Mouse (Mus musculus) thymus, adult 2 months (tissue): ENCODE data around the gene Ggcx.

Experiments
- CTCF ChIP-seq: fragments of 200-500 bp; IDR thresholded peaks from 2 replicates; pipeline ENCODE4 v1.5.1; 2012; ENCODE audit warnings: mild to moderate bottlenecking, control low read depth, low read length, moderate library complexity, borderline replicate concordance; ENCODE audit not compliant: control insufficient read depth, poor library complexity, insufficient read depth; ENCODE audit errors: extremely low read depth
- POLR2A ChIP-seq: fragments of 200-500 bp; IDR thresholded peaks from 2 replicates; pipeline ENCODE4 v1.6.1; 2012; ENCODE audit warnings: mild to moderate bottlenecking, low read length, control low read depth, moderate library complexity; ENCODE audit not compliant: control insufficient read depth, poor library complexity, insufficient read depth; ENCODE audit errors: extremely low read depth

DNA sequence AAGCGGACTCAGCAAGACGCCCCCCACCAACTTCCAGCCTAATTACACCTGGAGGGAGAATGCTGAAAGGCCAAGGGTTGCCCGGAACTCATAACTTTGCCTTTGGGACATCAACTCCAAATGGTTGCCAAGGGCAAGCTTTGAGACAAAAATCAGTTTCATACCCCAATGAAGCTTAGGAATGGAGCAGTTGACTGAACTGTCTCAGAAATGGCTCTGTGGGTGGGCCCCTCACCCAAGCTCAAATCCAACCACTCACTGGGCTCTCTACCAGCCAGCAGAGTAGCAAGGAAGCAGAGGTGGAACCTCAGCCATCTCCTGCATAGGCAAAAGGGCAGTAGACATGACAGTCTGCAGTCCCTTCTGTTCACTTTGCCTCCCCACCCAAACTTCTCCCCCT, 26.3 kb upstream of the Ggcx start:
- TF ChIP-seq POLR2A, result no peak
- TF ChIP-seq CTCF, result no peak
